In genomic region chr9:86646807-86647206, GRCm38 (mm10) we compare ENCODE assay signal across 18 mouse cellular contexts. TPM values are rescaled to one million over a fixed set of nuclear protein-coding genes. Genes with fewer than 3 reads are reported as not detected.
DNase-seq lines count a peak whose midpoint lies in the region; ATAC-seq and TF ChIP-seq lines count a peak whose summit lies in the region.
"Had no signal": no experiment of that assay in that cellular context is flagged by ENCODE, and none has a peak within 500 bp of the region (broad histone marks: within the 10 kb centered on the region; RNA-seq: fewer than 3 reads in every experiment).

No protein-coding gene starts in this region.

- H3K4me3 ChIP-seq in heart, postnatal 0 days (ENCODE audit: low read depth, low read length) = no peak overlapping the region
- H3K4me3 ChIP-seq in liver, postnatal 0 days (ENCODE audit: low read depth, low read length) = no peak overlapping the region
- no peak overlapping the region for H3K4me3 ChIP-seq in liver, embryonic 11.5 days (ENCODE audit: low read depth, low read length)
- H3K4me3 ChIP-seq in CH12.LX (replicated peaks in 1 of 3; ENCODE audit: low read depth in 2 of 3, low read length in 2 of 3, poor library complexity in 1 of 3) = no peak overlapping the region
- no peak overlapping the region for H3K4me3 ChIP-seq in forebrain, embryonic 10.5 days
- H3K4me3 ChIP-seq: heart, embryonic 13.5 days; limb, embryonic 12.5 days had no signal

- TF ChIP-seq EP300 in heart, postnatal 0 days (IDR thresholded peaks at IDR 0.05; ENCODE audit: low read depth) = no peak
- TF ChIP-seq EP300 in liver, postnatal 0 days (IDR thresholded peaks at IDR 0.05; ENCODE audit: low read depth) = no peak
- no peak for TF ChIP-seq EP300 in CH12.LX (IDR thresholded peaks at IDR 0.05; ENCODE audit: low read length)

- no peak for DNase-seq in heart, postnatal 0 days (ENCODE audit: low spot score)
- DNase-seq in heart, adult 8-10 months (ENCODE audit: low spot score) = no peak
- DNase-seq in liver, postnatal 0 days = no peak
- no peak for DNase-seq in liver, embryonic 11.5 days (ENCODE audit: low spot score)
- peak; percentile 27 for DNase-seq in CH12.LX (ENCODE audit: extremely low read depth)
- DNase-seq in R1 (ENCODE audit: low read depth, low spot score) = peak; percentile 43
- DNase-seq in forebrain, embryonic 10.5 days (ENCODE audit: extremely low spot score, low spot score) = no peak
- no peak for DNase-seq in right cerebral cortex, adult 18-20 months
- DNase-seq: cerebellum, postnatal 10 days; embryo, embryonic 11 days; midbrain, embryonic 14.5 days; retina, postnatal 1 day; thymus, adult 2 months had no signal

- in situ Hi-C loops in CH12.LX (cut with MboI; ENCODE audit: low pct_ligation_motif_present, low pct_unique_long_range_greater_than_20kb, low sequenced_read_pairs) = no loop called here

- H3K4me2 ChIP-seq in heart, postnatal 0 days (ENCODE audit: low read depth, low read length) = no peak overlapping the region
- H3K4me2 ChIP-seq in liver, postnatal 0 days (ENCODE audit: low read depth, low read length) = no peak overlapping the region
- no peak overlapping the region for H3K4me2 ChIP-seq in liver, embryonic 11.5 days
- H3K4me2 ChIP-seq in CH12.LX (ENCODE audit: insufficient read depth, low read depth, poor library complexity, severe bottlenecking) = no peak overlapping the region
- H3K4me2 ChIP-seq: heart, embryonic 13.5 days; limb, embryonic 12.5 days had no signal

- ATAC-seq in heart, postnatal 0 days (ENCODE audit: insufficient read depth, low read depth) = no peak
- no peak for ATAC-seq in liver, postnatal 0 days
- no peak for ATAC-seq in liver, embryonic 11.5 days (replicated peaks; ENCODE audit: low FRiP score)
- ATAC-seq: forebrain, embryonic 14.5 days; inflammation-experienced regulatory T-cells, adult 6 months had no signal

- no peaks in the 10 kb centered on the region for H3K4me1 ChIP-seq in heart, postnatal 0 days (ENCODE audit: control insufficient read depth, insufficient read depth)
- H3K4me1 ChIP-seq in liver, postnatal 0 days (ENCODE audit: insufficient read depth) = no peaks in the 10 kb centered on the region
- no peaks in the 10 kb centered on the region for H3K4me1 ChIP-seq in liver, embryonic 11.5 days (replicated peaks; ENCODE audit: control insufficient read depth, insufficient read depth, low read length)
- no peaks in the 10 kb centered on the region; a peak in 1 of 4 replicates for H3K4me1 ChIP-seq in CH12.LX (ENCODE audit: control insufficient read depth in 1 of 2, insufficient read depth in 2 of 2)
- H3K4me1 ChIP-seq in forebrain, embryonic 10.5 days = no peaks in the 10 kb centered on the region
- H3K4me1 ChIP-seq: limb, embryonic 12.5 days had no signal

- no peak overlapping the region for H3K27ac ChIP-seq in heart, postnatal 0 days (ENCODE audit: low read depth)
- no peak overlapping the region for H3K27ac ChIP-seq in liver, postnatal 0 days (ENCODE audit: low read depth)
- H3K27ac ChIP-seq in liver, embryonic 11.5 days (ENCODE audit: low read depth, low read length) = no peak overlapping the region
- no peak overlapping the region for H3K27ac ChIP-seq in CH12.LX (ENCODE audit: insufficient read depth, low read depth)
- H3K27ac ChIP-seq in forebrain, embryonic 10.5 days = no peak overlapping the region
- H3K27ac ChIP-seq: heart, embryonic 13.5 days; limb, embryonic 12.5 days had no signal

- WGBS in heart, postnatal 0 days = 6% methylated on average over 1 of the region's 1 CpGs
- WGBS in liver, postnatal 0 days (ENCODE audit: insufficient replicate concordance) = 8% methylated on average over 1 of the region's 1 CpGs
- 5% methylated on average over 1 of the region's 1 CpGs for WGBS in liver, embryonic 11.5 days
- 9% methylated on average over 1 of the region's 1 CpGs for WGBS in forebrain, embryonic 10.5 days

- no peaks in the 10 kb centered on the region for H3K79me2 ChIP-seq in CH12.LX (replicated peaks; ENCODE audit: control insufficient read depth, extremely low read depth, insufficient read depth, poor library complexity, severe bottlenecking)

- H3K27me3 ChIP-seq in heart, postnatal 0 days (ENCODE audit: control insufficient read depth, insufficient read depth, low read length) = no peaks in the 10 kb centered on the region
- no peaks in the 10 kb centered on the region for H3K27me3 ChIP-seq in liver, postnatal 0 days (ENCODE audit: insufficient read depth, low read length)
- no peaks in the 10 kb centered on the region for H3K27me3 ChIP-seq in liver, embryonic 11.5 days (replicated peaks; ENCODE audit: control insufficient read depth, insufficient read depth, low read length)
- no peaks in the 10 kb centered on the region for H3K27me3 ChIP-seq in CH12.LX (replicated peaks)
- H3K27me3 ChIP-seq in forebrain, embryonic 10.5 days (ENCODE audit: poor library complexity, severe bottlenecking) = no peaks in the 10 kb centered on the region
- H3K27me3 ChIP-seq: heart, embryonic 13.5 days; limb, embryonic 12.5 days had no signal

- no peaks in the 10 kb centered on the region for H3K36me3 ChIP-seq in heart, postnatal 0 days (replicated peaks; ENCODE audit: control insufficient read depth, insufficient read depth, low read length)
- no peaks in the 10 kb centered on the region for H3K36me3 ChIP-seq in liver, postnatal 0 days (replicated peaks; ENCODE audit: insufficient read depth, low read length)
- no peaks in the 10 kb centered on the region for H3K36me3 ChIP-seq in liver, embryonic 11.5 days (ENCODE audit: control insufficient read depth, insufficient read depth, low read length)
- peaks cover 0 to 33% of the 10 kb centered on the region in 2 experiments for H3K36me3 ChIP-seq in CH12.LX (replicated peaks in 1 of 2; ENCODE audit: control insufficient read depth in 1 of 2, insufficient read depth in 1 of 2, low read length in 1 of 2)
- H3K36me3 ChIP-seq in forebrain, embryonic 10.5 days (replicated peaks) = no peaks in the 10 kb centered on the region
- H3K36me3 ChIP-seq: limb, embryonic 12.5 days had no signal

- TF ChIP-seq RAD21 in CH12.LX (IDR thresholded peaks at IDR 0.05; ENCODE audit: low read depth, low read length) = peak; percentile 35

- H3K9ac ChIP-seq in heart, postnatal 0 days (replicated peaks; ENCODE audit: low read depth, low read length) = no peak overlapping the region
- no peak overlapping the region for H3K9ac ChIP-seq in liver, postnatal 0 days (replicated peaks)
- no peak overlapping the region for H3K9ac ChIP-seq in liver, embryonic 11.5 days (ENCODE audit: low read depth, low read length)
- H3K9ac ChIP-seq in CH12.LX (ENCODE audit: insufficient read depth, low read depth) = no peak overlapping the region
- H3K9ac ChIP-seq: heart, embryonic 13.5 days; limb, embryonic 12.5 days had no signal

- peak; percentile 31; the same call in 1 of the 2 replicates for TF ChIP-seq CTCF in heart, postnatal 0 days (IDR thresholded peaks at IDR 0.05; ENCODE audit: low read depth)
- peak; percentile 38; the same call in 1 of the 2 replicates for TF ChIP-seq CTCF in liver, postnatal 0 days (IDR thresholded peaks at IDR 0.05; ENCODE audit: low read depth)
- TF ChIP-seq CTCF in CH12.LX (conservative IDR thresholded peaks at IDR 0.05 in 1 of 2, IDR thresholded peaks at IDR 0.05 in 1 of 2; ENCODE audit: low read depth in 2 of 2, low read length in 2 of 2) = peak; percentile 25 to 66; a peak in 3 of 4 replicates

- H3K9me3 ChIP-seq in heart, postnatal 0 days (replicated peaks; ENCODE audit: control insufficient read depth, low read length) = no peaks in the 10 kb centered on the region
- H3K9me3 ChIP-seq in liver, postnatal 0 days (ENCODE audit: low read length) = no peaks in the 10 kb centered on the region
- no peaks in the 10 kb centered on the region for H3K9me3 ChIP-seq in liver, embryonic 11.5 days (ENCODE audit: control insufficient read depth, low read length)
- no peaks in the 10 kb centered on the region for H3K9me3 ChIP-seq in CH12.LX (replicated peaks; ENCODE audit: low read length)
- H3K9me3 ChIP-seq in forebrain, embryonic 10.5 days = no peaks in the 10 kb centered on the region
- H3K9me3 ChIP-seq: heart, embryonic 13.5 days; limb, embryonic 12.5 days had no signal

- dilution Hi-C loops in CH12.LX (cut with MboI; ENCODE audit: extremely low pct_ligation_motif_present, extremely low pct_unique_long_range_greater_than_20kb, low sequenced_read_pairs) = no loop called here

- TF ChIP-seq POLR2A in CH12.LX (IDR thresholded peaks at IDR 0.05; ENCODE audit: low read depth, low read length) = no peak

TF ChIP-seq in CH12.LX, 34 proteins besides CTCF, POLR2A, EP300 and RAD21:
- no peak for TF ChIP-seq BHLHE40 (IDR thresholded peaks at IDR 0.05; ENCODE audit: low read depth, low read length)
- peak; percentile 71 for TF ChIP-seq ZNF384 (IDR thresholded peaks at IDR 0.05; ENCODE audit: low read depth, low read length)
- no peak for TF ChIP-seq NELFE (IDR thresholded peaks at IDR 0.05; ENCODE audit: low read depth, low read length)
- TF ChIP-seq SMC3 (IDR thresholded peaks at IDR 0.05; ENCODE audit: low read depth, low read length) = peak; percentile 62
- TF ChIP-seq MAX (IDR thresholded peaks at IDR 0.05; ENCODE audit: low read length) = no peak
TF ChIP-seq in CH12.LX: peak in this region for 2.

RNA-seq across cellular contexts. Expression of gene Me1, which starts 48.9 kb away (rescaled TPM):
- total RNA-seq in heart, postnatal 0 days (2014; rRNA removed; ENCODE audit: low replicate concordance) = 9.2 and 12.2 TPM in 2 replicates
- polyA plus RNA-seq in heart, postnatal 0 days (2015; fragmentation: Nextera tagmentation; extraction: Ambion mirVana) = 35.1 and 36.2 TPM in 2 replicates
- total RNA-seq in heart, adult 8-10 months (2022) = 100 to 1,000 TPM; 113 to 144 (median 120) TPM
- 7.7 and 10.3 TPM in 2 replicates for polyA plus RNA-seq in liver, postnatal 0 days (2015; fragmentation: Nextera tagmentation; extraction: Ambion mirVana)
- polyA plus RNA-seq in liver, embryonic 11.5 days (2014; fragmentation: Nextera tagmentation; extraction: Ambion mirVana) = 6.6 and 7.7 TPM in 2 replicates
- total RNA-seq in CH12.LX (2012; rRNA removed) = 6.7 and 9.4 TPM in 2 replicates
- 16.7 TPM in 2 replicates for total RNA-seq in CH12.LX (2014; rRNA removed)
- 38.6 and 39.9 TPM in 2 replicates for polyA plus RNA-seq in CH12.LX (2012; ENCODE audit: insufficient read length, low read depth)
- polyA plus RNA-seq in forebrain, embryonic 10.5 days (2016; fragmentation: Nextera tagmentation; extraction: Ambion mirVana) = 8.1 and 9.1 TPM in 2 replicates
- total RNA-seq: neutrophil, adult 5-6 weeks had no signal

Comparison
In these comparisons a context has a peak if more than half of its experiments do, and no peak if none do; other contexts are left out.
1. DNase-seq: peak in CH12.LX (single experiment) and R1 (single experiment); none in heart, postnatal 0 days (single experiment), heart, adult 8-10 months (single experiment), liver, postnatal 0 days (single experiment), liver, embryonic 11.5 days (single experiment), forebrain, embryonic 10.5 days (single experiment) and right cerebral cortex, adult 18-20 months (single experiment).
2. Peak in every context shown above with its lines, with median percentiles within 50 percentile points of each other: CTCF ChIP-seq.